Mouse (Mus musculus) stomach, embryonic 15.5 days (tissue): ENCODE measurements at regions not wholly inside any gene's neighbourhood (a gene's known extent, or its start where the extent isn't known, plus 50 kb on each side); places are given as distances from the start of the nearest gene placed in this dataset.

Experiments used
- ATAC-seq: fragments of 200-750 bp; cut with Nextera tagmentation; 2 replicates; pipeline ENCODE4 v1.8.0; 2017; ENCODE audit warnings: low read depth, moderate number of reproducible peaks, moderate TSS enrichment; ENCODE audit not compliant: insufficient read depth, low FRiP score
- H3K27ac ChIP-seq: fragments of 300-500 bp; sonication (generic); 2 replicates; pipeline ENCODE4 v1.5.1; 2015; ENCODE audit warnings: mild to moderate bottlenecking, inconsistent platforms
- H3K27me3 ChIP-seq: fragments of 300-500 bp; sonication (generic); replicated peaks from 2 replicates; pipeline ENCODE4 v1.6.1; 2015; ENCODE audit warnings: inconsistent platforms
- H3K36me3 ChIP-seq: fragments of 300-500 bp; sonication (generic); 2 replicates; pipeline ENCODE4 v1.6.1; 2015; ENCODE audit warnings: inconsistent platforms
- H3K4me1 ChIP-seq: fragments of 300-500 bp; sonication (generic); 2 replicates; pipeline ENCODE4 v1.6.1; 2015; ENCODE audit warnings: inconsistent platforms
- H3K4me2 ChIP-seq: fragments of 300-500 bp; sonication (generic); 2 replicates; pipeline ENCODE4 v1.6.1; 2015; ENCODE audit warnings: mild to moderate bottlenecking, inconsistent platforms
- H3K4me3 ChIP-seq: fragments of 300-500 bp; sonication (generic); replicated peaks from 2 replicates; pipeline ENCODE4 v1.5.1; 2015; ENCODE audit warnings: inconsistent platforms
- H3K9ac ChIP-seq: fragments of 300-500 bp; sonication (generic); 2 replicates; pipeline ENCODE4 v1.6.1; 2015; ENCODE audit warnings: inconsistent platforms
- H3K9me3 ChIP-seq: fragments of 300-500 bp; sonication (generic); 2 replicates; pipeline ENCODE4 v1.6.1; 2016; ENCODE audit warnings: inconsistent platforms
- WGBS: fragments of 180-500 bp; shearing (Covaris S2); methylation state at CpG from one replicate; pipeline ENCODE4 v1.1.7; 2015; 5-methylcytosine and 5-hydroxymethylcytosine counted together

DNA sequence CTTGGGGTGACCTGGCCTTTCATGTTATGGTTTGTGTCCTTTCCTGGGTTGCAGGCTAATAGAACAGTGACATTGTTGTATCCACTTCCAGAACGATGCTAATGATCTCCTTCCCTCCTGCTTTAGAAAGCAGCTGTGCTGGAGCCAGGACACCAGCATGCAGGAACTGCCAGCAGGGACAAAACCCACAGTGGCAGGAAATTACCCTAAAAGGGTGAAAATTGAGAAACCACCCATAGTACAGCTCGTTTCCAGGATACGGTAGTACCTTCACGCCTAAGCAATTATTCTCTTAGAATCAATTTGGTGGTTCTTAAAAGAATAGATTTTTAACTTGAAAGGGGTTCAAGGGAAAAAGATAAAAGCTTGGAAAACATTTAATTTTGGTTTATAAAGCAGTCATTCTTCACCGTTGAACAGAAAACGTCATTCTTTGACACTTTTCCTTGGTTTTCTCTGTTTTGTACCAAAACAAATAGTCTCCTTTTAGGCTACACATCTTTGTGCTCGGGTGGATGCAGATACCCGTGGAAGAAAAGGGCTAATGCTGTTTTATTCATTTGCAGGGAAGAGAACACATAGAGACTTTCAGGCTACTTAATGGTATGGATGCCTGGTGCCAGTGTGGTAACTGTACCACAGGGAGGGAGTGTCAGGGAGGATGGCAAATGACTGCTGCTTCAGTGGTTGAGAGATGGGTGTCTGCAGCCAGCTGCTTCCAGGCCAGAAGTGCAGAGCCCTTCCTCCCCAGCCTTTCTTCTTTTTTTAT lies 394.5 kb downstream of the Igsf11 start:
- no peaks in the 10 kb centered on the region for H3K9me3 ChIP-seq
- no peak overlapping the region for H3K9ac ChIP-seq
- no peaks in the 10 kb centered on the region for H3K36me3 ChIP-seq
- no peak for ATAC-seq
- H3K27me3 ChIP-seq: no peaks in the 10 kb centered on the region
- no peak overlapping the region for H3K4me3 ChIP-seq
- H3K4me1 ChIP-seq: no peaks in the 10 kb centered on the region
- 67% methylated on average over 8 of the region's 8 CpGs for WGBS
- H3K27ac ChIP-seq: no peak overlapping the region
- no peak overlapping the region for H3K4me2 ChIP-seq

DNA sequence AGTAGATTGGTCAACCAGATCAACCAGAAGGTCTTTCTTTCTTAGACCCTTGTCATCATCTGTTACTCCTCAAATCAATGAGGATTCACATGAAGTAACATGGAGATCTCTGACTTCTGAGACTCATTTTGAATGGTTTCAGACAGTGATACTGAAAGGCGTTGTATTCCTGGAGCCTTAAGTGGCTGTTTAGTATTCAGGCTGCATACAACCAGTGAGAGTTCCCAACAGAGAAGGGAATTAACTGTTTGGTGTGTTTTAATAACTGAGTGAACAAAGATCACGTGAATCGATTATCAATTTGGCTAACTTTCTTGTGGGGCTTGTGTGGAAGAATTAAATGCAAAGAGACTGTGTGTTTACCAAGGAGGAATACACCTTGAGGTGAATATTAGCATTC lies 406.4 kb downstream of the Igsf11 start:
- no peak overlapping the region for H3K27ac ChIP-seq
- no peak overlapping the region for H3K4me2 ChIP-seq
- no peaks in the 10 kb centered on the region for H3K4me1 ChIP-seq
- no peaks in the 10 kb centered on the region for H3K27me3 ChIP-seq
- no peaks in the 10 kb centered on the region for H3K9me3 ChIP-seq
- no peak overlapping the region for H3K4me3 ChIP-seq
- 90% methylated on average over 3 of the region's 3 CpGs for WGBS
- no peak for ATAC-seq
- H3K9ac ChIP-seq: no peak overlapping the region
- H3K36me3 ChIP-seq: no peaks in the 10 kb centered on the region

DNA sequence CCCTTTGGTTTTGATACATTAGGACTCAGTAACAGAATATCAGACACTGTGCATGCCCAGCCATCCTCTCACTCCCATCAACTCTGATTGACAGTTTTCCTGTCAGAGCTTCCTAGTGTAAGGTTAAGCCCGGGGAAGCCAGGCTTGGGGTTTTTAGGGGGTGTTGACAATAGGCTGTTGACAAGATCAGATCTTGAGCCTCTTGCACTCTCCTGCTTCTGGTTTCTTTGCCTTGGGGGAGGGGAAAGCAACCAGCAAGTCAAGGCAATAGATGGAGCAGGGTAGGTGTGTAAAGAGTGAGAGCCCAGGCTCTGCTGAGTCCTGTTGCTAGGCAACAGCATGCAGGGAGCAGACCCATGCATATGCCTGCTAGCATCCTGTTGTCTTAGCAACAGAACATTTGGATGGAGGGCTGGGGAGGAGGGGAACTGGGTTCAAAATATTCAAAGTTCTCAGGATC lies 410.5 kb downstream of the Igsf11 start:
- Histone ChIP-seq H3K4me1 (no peaks in the 10 kb centered on the region; the same call in 1 of the 2 replicates), H3K36me3 (no peaks in the 10 kb centered on the region), H3K27me3 (no peaks in the 10 kb centered on the region), H3K27ac (no peak overlapping the region), H3K4me2 (no peak overlapping the region), H3K9ac (no peak overlapping the region), H3K9me3 (no peaks in the 10 kb centered on the region), H3K4me3 (no peak overlapping the region)
- 23% methylated on average over 1 of the region's 1 CpGs for WGBS
- ATAC-seq: no peak; the same call in 1 of the 2 replicates

DNA sequence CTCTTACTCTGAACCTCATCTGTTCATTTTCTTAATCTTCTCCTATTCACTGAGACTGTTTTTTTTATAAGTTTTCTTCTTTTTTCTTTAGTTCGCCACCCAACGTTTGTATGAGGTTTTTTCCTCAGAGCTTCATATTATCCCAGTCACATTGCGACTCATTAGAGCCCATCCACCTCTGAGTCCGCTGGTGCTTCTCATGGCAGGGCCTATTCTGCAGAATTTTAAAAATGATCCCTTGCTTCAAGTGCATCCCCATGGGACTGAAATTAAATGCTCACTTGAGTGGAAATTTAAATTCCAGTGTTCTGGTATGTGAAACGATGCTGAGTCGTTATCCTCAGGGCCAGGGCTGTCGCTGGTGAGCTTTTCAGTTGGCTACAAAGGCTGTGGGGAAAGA lies 410.9 kb downstream of the Igsf11 start:
- 60% methylated on average over 7 of the region's 7 CpGs for WGBS
- H3K36me3 ChIP-seq: no peaks in the 10 kb centered on the region
- H3K9me3 ChIP-seq: no peaks in the 10 kb centered on the region
- no peaks in the 10 kb centered on the region for H3K27me3 ChIP-seq
- H3K4me1 ChIP-seq: no peaks in the 10 kb centered on the region; the same call in 1 of the 2 replicates
- ATAC-seq: no peak
- no peak overlapping the region for H3K27ac ChIP-seq
- no peak overlapping the region for H3K9ac ChIP-seq
- no peak overlapping the region for H3K4me2 ChIP-seq
- no peak overlapping the region for H3K4me3 ChIP-seq

DNA sequence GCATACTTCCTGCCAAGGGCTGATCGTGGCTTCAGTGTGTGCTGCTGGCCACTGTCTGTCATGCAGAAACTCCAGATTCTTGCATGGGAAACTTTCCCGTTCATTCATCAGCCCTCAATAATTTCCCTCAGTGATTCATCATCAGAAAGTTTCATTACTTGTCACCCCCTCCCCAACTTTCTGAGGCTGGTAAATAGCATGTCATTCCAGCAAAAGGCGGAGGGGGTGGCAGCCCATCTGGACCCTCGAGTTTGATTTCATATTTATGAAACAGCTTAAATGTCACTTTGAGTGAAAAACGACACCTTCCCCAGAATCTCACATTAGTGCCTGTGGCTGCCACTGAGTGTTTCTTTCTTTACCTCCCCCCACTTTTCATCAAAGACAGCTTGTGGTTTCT lies 415.5 kb downstream of the Igsf11 start:
- WGBS: 44% methylated on average over 5 of the region's 5 CpGs
- Histone ChIP-seq H3K4me3 (no peak overlapping the region), H3K4me2 (no peak overlapping the region), H3K27ac (no peak overlapping the region), H3K4me1 (no peaks in the 10 kb centered on the region; the same call in 1 of the 2 replicates), H3K27me3 (no peaks in the 10 kb centered on the region), H3K9ac (no peak overlapping the region), H3K36me3 (no peaks in the 10 kb centered on the region), H3K9me3 (no peaks in the 10 kb centered on the region)
- ATAC-seq: no peak

DNA sequence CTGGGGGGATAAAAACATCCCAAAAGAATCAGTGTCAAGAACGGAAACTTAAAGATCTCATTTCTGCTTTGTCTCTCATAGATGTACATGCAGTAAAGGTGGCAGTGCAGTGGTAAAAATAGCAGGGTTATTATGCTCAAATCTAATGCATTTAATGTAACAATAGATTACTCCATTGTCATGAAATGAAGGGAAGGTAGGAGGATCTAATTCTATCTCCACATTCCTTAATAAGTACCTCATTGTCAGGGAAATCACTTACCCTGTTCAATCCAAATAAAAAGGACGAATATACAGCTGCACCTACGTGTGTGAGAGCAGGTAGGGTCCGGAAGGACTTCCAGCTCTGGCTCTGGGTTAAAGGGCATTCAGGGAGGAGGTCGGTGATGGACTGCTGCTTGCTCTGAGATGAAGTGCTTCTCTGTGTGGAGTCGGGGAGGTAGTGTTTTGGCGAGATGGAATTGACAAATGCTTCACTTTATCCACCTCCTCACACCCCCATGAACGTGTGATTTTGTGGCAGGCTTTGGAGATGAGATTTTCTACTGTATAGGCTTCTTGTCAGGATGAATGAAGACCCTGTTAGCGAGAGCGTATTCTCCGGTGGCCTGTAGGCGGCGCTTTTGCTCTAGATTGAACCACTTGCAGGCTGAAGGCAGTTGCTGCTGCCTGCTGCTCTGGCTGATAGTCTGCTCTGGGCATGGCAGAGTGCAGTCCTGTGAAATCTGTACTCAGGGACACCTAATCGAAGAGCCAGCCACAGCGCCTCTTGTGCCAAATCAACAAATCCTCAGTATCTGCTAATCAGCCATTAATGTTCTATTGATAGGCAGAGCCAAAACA lies 424.5 kb downstream of the Igsf11 start:
- no peaks in the 10 kb centered on the region for H3K36me3 ChIP-seq
- ATAC-seq: no peak
- no peaks in the 10 kb centered on the region for H3K4me1 ChIP-seq
- H3K4me2 ChIP-seq: no peak overlapping the region
- H3K27ac ChIP-seq: no peak overlapping the region
- no peak overlapping the region for H3K9ac ChIP-seq
- 21% methylated on average over 15 of the region's 15 CpGs for WGBS
- no peaks in the 10 kb centered on the region for H3K27me3 ChIP-seq
- no peak overlapping the region for H3K4me3 ChIP-seq
- no peaks in the 10 kb centered on the region for H3K9me3 ChIP-seq

DNA sequence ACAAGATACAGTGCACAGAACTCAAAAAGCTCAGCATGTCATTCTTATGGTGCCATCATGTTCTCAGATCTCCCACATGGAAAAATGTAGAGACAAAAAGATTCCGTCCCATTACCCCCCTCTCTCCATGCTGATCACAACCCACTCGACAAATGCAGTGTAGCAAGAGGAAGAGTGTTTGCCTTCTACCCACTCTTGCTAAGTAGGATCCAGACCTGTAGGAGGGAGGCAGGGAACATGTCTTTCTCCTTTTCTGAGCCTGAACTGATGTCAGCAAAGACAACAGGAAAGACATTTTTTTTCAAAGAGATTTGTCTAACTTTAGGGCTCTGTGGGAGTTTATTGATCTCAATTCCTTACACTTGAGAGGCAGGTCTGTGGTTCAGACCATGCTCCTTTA lies 433.2 kb downstream of the Igsf11 start:
- no peak overlapping the region for H3K9ac ChIP-seq
- no peaks in the 10 kb centered on the region for H3K9me3 ChIP-seq
- ATAC-seq: no peak
- H3K4me3 ChIP-seq: no peak overlapping the region
- no peaks in the 10 kb centered on the region for H3K27me3 ChIP-seq
- H3K4me2 ChIP-seq: no peak overlapping the region
- H3K36me3 ChIP-seq: no peaks in the 10 kb centered on the region
- no peaks in the 10 kb centered on the region for H3K4me1 ChIP-seq
- WGBS: 90% methylated on average over 2 of the region's 2 CpGs
- H3K27ac ChIP-seq: no peak overlapping the region

DNA sequence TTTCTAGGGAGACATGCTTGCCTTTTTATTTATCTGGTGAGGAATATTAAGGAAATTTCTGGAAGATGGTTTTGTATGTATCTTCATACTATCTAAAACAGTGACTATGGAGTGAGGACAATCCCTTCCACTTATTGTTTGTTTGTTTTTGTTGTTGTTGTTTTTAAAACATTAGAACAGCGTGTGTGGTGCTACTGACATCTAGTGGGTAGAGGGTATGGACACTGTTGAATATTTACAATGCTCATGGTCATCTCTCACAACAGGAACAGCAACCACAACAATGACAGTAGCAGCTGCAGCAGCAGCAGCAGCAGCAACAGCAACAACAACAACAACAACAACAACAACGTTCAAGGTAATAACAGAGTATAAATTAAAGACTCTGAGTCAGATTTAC lies 471.2 kb downstream of the Igsf11 start:
- no peak for ATAC-seq
- H3K36me3 ChIP-seq: no peaks in the 10 kb centered on the region
- H3K4me2 ChIP-seq: no peak overlapping the region
- no peaks in the 10 kb centered on the region for H3K9me3 ChIP-seq
- no peak overlapping the region for H3K9ac ChIP-seq
- H3K27ac ChIP-seq: no peak overlapping the region
- H3K27me3 ChIP-seq: no peaks in the 10 kb centered on the region
- H3K4me3 ChIP-seq: no peak overlapping the region
- 75% methylated on average over 2 of the region's 2 CpGs for WGBS
- no peaks in the 10 kb centered on the region for H3K4me1 ChIP-seq

DNA sequence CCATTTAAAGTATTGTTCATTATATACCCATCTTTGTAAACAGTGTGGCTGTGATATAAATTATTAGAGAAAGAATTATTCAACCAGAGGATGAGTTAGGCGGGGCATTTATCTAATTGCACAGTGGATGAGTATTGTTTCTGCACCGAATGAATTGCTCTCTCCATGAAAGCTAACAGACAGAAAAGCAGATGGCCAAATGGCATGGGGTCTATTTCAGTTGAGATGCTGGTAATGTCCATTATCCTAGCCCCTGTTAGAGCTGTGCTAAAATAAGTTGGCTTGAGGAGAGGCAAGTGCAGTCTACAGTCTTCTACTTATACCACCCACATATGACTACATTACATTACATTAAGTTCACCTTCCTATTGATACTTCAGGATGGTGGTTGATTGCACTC lies 475.8 kb downstream of the Igsf11 start:
- Histone ChIP-seq H3K4me1 (no peaks in the 10 kb centered on the region), H3K9ac (no peak overlapping the region), H3K4me2 (no peak overlapping the region), H3K36me3 (no peaks in the 10 kb centered on the region), H3K9me3 (no peaks in the 10 kb centered on the region), H3K27ac (no peak overlapping the region), H3K4me3 (no peak overlapping the region), H3K27me3 (no peaks in the 10 kb centered on the region)
- 95% methylated on average over 2 of the region's 2 CpGs for WGBS
- ATAC-seq: no peak

DNA sequence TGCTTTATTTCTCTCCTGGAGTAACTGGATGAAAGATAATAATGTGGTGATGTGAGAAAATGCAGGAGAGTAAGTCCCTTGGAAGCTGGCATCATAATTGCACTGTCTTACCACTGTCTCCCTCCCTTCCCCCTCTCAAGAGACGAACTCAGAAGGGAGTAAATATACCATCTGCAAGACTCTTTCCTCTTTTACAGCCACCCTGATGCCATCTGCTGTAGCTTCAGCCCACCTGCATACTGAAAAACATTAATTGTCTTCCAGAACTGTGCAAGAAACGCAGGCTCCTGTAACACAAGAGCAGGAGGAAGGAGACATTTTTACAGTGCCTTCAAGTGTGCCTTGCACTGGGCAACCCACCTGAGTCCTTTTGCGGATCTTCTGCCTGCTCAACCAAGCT lies 482.1 kb downstream of the Igsf11 start:
- H3K4me1 ChIP-seq: no peaks in the 10 kb centered on the region
- no peak overlapping the region for H3K4me3 ChIP-seq
- no peak overlapping the region for H3K27ac ChIP-seq
- H3K36me3 ChIP-seq: no peaks in the 10 kb centered on the region
- H3K9me3 ChIP-seq: no peaks in the 10 kb centered on the region
- no peak overlapping the region for H3K4me2 ChIP-seq
- H3K27me3 ChIP-seq: no peaks in the 10 kb centered on the region
- no peak overlapping the region for H3K9ac ChIP-seq
- 66% methylated on average over 3 of the region's 3 CpGs for WGBS
- no peak for ATAC-seq

DNA sequence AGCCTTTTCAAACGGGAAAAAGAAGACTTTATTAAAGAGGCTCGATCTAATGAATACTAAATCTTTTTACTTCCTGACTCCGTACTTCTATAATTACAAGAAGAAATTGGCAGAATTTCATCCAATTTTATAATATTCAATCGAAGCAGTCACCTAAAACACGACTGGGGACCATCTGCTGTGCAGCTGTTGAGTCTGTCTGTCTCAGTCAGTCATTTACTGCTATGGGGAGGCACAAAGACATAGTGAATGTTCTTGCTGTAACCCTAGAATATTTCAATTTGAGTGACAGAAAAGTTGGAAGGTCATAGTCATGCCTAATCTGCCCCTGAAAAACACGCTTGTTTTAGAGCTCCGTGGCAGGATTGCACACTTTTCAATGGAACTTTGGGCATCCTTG lies 487.5 kb downstream of the Igsf11 start:
- no peak overlapping the region for H3K9ac ChIP-seq
- H3K27ac ChIP-seq: no peak overlapping the region
- H3K4me1 ChIP-seq: no peaks in the 10 kb centered on the region
- H3K36me3 ChIP-seq: no peaks in the 10 kb centered on the region
- H3K9me3 ChIP-seq: no peaks in the 10 kb centered on the region
- no peaks in the 10 kb centered on the region for H3K27me3 ChIP-seq
- WGBS: 67% methylated on average over 7 of the region's 7 CpGs
- no peak overlapping the region for H3K4me3 ChIP-seq
- no peak for ATAC-seq
- no peak overlapping the region for H3K4me2 ChIP-seq

DNA sequence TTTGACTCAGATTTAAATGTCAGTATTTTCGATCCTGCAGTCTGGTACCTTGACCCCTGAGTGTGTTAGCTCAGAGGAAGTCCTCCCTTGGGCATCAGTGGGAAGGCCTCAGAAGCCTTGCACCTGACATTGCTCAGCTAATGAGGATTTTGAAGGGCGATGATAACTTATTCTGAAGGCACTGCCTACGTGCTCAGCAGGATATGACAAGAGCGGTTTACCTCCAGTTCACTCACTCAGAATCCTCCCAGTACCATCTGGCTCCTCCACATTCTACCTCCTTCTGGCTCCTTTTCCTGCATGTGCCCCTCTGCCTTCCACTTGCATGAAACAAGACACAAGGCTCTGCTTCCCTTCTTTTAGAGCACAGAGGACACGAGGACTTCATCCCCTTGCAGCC lies 497.5 kb downstream of the Igsf11 start:
- Histone ChIP-seq H3K9ac (no peak overlapping the region), H3K9me3 (no peaks in the 10 kb centered on the region), H3K4me2 (no peak overlapping the region), H3K4me3 (no peak overlapping the region), H3K27me3 (no peaks in the 10 kb centered on the region), H3K27ac (no peak overlapping the region), H3K36me3 (no peaks in the 10 kb centered on the region), H3K4me1 (no peaks in the 10 kb centered on the region)
- WGBS: 73% methylated on average over 5 of the region's 5 CpGs
- no peak for ATAC-seq
